Mouse (Mus musculus) ES-CJ7 (cell line): ENCODE results near the gene Tagap.
"Not testable (repeated sequence)": the region's sequence is repeated elsewhere in the genome, so short reads cannot be mapped to it uniquely, and the experiment has no call there.

Experiments used
- DNase-seq: peaks from one replicate; pipeline ENCODE4 v3.0.0; 2011; ENCODE audit warnings: low read depth, low spot score

Tagap gene

DNA sequence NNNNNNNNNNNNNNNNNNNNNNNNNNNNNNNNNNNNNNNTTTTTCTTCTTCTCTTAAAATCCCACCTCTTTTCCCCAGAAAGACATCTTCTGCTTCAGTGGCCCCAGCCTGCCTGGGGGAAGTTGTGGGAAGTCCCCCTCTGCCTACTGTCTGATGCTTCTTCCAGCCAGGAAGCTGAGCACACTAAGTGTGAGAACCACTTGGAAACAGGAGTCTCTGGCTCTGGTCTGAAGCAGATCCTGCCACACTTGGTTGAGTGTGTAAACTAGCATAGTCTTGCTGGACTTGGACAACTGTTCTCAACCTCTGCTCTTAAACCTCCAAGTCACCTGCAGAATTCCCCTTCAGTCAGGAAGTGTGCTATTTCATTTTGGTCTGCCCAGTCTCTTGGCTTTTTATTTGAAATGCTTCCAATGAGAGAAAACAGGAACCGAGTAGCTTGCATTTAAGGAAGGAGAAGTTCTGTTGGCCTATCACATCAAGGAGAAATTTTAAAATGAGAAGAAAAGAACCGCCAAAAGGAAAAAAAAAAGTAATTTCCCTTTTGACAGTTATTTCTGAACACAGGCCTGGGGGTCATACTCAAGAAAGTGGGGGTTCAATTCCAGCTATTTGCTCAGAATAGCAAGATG is 11.1 kb upstream of the Tagap start:
- DNase-seq, result no peak

DNA sequence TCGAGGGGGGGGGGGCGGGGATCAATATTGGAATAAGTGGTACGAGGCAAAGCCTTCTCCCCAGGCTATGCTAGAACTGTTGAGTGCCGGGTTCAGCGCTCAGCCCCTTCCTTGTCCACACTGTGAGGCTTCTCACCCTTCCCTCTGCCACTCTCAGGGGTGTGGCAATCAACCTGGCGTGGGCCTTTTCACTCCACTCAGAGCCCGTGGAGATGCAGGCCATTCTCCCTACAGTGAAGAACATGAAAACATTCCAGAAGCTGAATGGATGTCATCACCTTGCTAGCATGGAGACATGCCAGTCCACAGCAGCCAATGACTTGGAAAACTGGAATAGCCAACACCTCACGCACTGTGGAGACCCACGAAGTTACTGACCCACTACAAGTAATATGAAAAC is 10.0 kb upstream of the Tagap start:
- DNase-seq, result no peak

DNA sequence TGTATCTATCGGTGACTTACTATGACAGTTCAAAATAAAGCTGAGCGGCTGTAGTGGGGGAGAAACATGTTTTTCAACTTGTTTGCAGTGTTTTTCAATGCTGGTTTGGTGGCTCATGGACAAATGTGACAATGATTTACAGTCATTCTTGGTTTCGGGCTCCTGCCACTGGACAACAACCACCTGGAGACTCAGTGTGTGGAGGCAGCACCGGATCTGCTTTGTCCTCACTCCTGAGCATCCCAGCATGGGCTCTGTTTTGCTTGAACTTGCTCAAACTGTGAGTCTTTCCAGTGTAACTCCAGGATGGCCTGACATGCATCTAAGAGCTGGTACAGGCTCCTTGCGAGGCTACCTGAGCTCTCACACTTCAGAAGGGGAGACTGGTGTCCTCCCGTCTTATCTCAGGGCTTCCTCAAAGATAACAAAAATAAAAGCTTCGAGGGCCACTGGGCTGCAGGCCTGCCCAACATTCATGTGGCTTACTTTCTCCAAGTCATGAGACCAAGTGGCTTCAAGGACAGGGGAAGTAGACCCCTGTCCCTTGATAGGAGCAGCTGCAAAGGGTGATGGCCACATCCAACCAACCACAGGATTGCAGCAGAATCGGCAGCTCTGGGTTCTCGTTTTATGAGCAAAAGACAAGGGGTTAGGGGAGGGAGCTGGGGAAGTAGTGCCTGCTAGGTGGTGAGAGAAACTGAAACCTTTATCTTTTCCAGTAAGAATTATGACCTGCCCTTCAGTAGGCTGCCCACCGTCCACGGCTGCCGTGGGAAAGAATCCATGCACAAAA is 8.8 kb upstream of the Tagap start:
- no peak for DNase-seq

DNA sequence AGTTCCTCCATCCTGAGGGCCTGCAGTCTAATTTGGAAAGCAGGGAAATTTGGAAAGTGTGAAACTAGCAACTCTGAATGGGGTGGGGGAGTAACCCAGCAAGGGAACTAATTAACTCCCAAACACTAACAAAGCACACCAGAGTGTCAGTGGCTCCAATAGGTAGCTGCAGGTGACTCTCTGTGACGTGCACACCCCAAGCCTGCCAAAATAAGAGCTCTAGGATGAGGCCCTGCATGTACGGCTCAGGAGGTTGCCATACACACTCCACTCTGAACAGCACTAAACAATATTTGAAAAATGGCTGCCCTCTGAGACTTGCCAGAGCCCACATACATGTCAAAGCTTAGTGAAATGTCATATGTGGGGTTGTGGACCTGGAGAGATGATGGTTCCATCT is 7.4 kb upstream of the Tagap start:
- no peak for DNase-seq

DNA sequence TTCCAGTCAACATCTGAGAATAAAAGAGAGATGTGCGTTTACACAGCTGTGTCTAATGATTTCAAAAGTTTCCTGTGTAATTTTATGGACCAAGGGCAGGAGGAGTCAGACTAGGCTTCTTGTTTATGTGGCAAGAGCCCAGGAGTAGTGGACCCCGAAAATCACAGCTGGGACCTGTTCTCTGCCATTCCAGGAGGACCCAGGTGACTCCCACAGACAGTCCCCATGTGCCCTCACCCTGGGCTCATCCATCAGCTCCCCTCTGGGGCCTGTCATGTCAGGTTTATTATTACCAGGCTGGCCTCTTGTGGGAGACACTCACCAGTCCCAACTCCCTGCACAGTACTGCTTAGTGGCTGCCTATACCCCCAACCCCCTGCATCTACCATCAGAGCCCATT is 6.6 kb upstream of the Tagap start:
- DNase-seq, result no peak

DNA sequence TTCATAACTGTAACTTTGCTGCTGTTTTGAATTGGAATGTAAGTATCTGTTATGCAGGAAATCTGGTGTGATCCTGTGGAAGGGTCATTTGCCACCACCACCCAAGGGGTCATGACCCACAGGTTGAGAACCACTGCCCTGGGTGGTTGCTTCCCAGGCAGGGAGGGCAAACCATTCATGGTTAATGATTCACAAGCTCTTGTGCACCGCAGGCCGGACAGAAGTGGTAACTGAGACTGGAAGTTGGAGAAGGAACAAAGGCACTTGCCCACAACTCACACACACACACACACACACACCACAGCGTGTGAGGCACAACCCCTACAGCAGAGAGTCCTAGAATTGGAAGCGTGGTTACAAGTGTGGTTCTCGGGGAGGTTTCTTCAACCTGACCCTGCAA is 3.2 kb upstream of the Tagap start:
- DNase-seq, result no peak

DNA sequence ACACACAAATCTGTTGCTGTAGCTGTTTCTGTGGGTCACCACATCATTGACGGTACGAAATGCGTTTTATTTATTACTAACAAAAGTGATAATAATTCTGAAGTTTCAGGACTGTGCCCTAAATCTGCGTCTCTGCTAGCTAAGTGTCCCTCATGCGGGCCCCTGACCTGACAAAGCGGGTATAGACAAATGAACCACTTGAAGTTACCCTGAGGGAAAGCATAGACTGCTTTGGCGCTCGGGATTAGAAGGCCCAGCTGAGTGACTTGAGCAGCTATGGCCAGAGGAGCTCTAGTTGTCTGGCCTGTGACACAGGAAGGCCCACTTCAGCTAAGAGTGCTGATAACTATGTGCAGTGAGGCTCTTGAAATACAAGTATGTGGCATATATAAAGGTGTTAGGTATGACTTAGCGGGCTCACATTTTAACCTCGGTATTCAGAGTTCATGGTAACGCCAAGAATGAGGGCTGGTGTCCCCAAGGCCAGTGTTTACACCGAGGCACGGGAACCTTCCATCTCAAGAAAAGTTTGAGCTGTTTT is 1.5 kb upstream of the Tagap start:
- peak; percentile 0 for DNase-seq

DNA sequence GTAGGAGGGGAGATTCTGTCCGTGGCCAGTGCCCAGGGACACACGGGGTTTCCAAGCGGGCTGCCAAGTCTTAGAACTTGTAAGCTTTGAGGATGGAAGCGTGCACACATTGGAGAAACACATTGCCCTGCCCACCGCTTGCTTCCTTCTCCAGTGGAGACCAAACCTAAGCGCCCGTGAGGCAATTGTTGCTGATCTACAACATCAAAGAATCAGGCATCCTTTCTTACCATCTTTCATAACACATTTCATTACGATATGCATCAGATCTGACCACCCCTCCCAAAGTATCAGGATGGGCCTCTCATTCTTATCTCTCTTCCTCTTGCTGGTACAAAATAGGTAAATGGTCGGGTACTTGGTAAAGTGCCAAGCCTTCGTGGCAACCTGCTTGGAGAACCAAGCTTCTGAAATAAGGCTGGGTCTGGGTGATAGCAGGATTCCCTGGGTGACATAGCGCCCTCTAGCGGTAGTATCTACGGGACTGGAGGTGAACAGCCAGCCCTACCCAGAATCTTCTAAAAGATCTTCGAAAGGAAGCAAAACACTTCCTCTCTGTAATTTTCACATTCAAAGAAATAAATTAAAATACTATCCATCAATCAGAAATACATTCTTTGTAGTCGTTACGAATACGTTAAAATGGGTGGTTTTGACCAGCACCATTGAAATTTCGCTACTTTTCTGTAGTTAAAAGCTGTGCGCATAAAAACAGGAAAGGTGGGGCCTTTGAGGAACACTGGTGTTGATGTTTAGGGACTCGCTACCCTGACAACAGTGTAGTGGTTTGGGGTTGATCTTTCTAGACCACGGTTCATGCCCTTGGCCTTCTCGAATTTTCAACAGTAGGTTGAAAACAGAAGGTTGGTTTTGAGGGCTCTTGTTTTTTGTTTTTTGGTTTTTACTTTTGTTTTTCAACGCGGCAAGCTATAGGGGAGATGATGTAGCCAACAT is 2.1 kb downstream of the Tagap start:
- peak; percentile 69 for DNase-seq

DNA sequence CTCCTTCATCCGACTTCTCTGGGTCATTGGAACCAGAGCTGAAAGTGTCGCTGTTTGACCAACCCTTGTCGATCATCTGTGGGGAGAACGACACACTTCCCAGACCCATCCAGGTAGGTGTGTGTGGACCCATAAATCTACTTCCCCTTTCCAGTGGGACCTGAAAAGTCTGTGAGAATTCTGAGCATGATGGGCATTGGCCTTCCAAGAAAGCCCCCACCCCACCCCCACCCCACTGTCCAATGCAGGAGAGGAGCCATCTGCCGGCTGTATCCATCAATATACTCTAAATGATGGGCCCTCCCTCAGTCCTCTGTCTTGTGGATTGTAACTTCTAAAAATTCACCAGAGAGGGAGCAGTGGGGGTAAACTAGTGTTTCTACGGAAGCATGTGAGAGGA is 2.9 kb downstream of the Tagap start:
- DNase-seq, result no peak

DNA sequence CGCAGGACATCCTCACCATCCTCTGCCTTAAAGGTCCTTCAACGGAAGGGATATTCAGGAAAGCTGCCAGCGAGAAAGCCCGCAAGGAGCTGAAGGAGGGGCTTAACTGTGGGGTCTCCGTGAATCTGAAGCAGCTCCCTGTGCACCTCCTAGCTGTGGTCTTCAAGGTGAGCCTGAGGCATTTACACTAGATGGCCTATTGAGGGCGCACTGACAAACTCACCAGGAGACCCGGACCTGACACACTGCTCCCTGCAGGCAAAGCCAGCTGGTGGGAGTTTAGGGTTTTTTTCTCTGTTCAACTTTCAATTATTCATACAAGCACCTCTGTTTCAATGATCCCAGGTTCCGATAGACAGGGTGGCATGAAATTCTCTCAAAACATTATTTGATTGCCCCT is 3.5 kb downstream of the Tagap start:
- peak; percentile 83 for DNase-seq

DNA sequence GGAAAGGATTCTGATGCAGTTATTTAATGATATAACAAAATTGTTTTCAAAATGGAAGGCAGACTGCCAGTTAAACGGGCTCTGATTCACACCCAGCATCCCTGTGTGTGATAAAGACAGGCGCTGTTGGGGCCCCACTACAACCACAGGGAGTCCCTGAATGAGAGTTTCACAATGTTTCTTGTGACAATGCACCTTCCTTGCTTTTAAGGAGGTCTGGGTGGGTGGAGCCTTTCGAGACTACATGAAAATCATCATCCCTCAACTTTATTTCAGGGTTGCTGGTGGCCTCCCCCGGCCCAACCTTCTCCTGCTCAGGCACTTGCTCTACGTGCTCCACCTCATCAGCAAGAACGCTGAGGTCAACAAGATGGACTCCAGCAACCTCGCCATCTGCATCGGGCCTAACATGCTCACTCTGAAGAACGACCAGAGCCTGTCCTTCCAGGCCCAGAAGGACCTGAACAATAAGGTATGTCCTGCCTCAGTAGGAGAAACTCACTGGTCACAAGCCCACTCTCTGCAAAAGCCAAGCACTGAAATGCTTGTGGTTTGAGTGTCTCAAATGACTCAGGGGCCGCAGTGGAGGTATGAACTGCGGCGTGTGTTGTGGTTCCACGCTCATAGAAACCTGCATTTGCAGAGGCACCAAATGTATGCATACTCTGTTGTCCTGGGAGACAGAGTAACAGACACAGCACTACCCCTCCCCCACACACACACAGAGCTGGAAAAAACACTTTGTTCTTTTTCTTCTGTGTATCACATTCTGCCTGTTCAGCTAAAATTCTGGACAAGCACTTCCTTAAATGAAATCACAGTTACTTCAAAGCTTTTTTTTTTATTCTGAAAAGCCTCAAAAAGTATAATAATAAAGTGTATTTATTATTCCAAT is 5.5 kb downstream of the Tagap start:
- no peak for DNase-seq

DNA sequence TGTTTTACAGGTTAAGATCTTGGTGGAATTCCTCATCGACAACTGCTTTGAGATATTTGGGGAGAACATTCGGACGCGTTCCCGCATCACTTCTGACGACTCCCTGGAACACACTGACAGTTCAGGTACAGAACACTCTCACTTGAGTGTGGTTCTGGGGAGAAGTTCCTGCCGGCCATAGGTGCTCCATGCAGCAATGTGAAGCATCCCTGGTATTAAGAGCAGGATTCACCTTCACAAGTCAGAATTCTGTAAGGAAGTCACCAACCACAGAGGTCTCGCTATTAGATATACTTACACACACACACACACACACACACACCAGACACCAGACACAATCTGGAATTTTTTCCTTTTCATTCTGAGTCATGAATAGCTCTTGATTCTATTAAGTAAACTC is 6.3 kb downstream of the Tagap start:
- not testable (repeated sequence) for DNase-seq

DNA sequence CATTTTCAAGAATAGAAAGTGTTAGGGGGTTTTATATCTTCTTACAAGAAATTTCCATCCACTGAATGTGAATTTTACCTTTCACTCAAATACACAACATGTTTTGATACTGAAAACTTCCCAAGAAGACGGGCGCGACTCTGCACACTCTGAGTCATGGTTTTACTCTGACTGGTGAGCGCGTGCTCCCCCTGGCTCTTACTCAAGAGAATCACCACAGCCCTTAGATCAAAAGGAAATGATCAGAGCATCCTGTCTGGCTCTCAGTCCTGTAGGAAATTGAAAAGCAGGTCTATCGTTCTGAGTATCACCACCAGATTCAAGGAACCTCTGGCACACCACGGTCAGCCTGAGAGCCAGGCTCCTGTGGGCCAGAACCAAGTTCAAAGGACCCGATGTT is 13.8 kb downstream of the Tagap start:
- DNase-seq, result peak; percentile 35

DNA sequence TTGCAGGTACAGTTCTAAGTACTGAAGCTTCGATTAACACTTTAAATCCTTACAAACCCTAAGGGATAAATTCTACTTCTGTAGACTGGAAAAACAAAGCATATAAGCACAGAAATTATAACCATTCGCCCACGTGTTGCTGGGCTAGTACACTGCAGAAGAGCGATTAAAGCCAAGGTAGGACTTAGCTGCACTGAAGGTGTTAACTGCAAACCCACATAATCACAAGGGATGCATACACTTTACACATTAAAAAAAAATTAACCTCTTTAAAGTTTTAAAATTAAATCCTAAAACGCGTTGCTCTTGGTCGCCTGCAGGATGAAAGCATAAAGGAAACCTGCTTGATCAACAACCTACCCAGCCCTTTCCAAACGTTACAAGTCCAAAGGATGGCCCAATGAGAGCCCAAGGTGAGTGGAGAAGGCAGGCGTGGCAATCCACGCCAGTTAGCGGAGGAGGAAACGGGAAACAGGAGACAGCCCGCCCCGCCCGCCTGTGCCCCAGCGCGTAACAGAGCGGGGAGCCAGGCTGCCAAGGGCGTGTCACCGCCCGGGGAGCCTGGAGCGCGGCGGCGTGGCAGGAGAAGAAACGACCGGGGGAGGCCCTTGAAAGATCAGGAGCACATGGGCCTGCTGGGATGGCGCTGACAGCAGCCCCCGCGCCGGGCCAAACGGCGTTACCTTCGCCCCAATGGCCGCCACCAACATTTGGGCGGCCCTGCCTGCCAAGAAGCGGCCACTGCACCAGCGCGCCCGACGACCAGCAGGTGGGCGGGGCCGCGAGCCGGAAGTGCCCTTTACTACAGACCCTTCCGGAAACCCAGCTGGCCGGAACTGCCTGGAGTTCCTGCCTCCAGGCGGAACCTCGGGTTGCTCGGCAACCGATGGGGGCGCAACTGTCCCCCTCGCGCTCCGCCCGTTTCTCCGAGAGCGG is 19.6 kb downstream of the Tagap start, which contains the start of gene Rsph3a:
Gene Rsph3a (plus strand): TSS at position 498 of the 936 bp plus-strand sequence.
- DNase-seq, result peak; percentile 69

DNA sequence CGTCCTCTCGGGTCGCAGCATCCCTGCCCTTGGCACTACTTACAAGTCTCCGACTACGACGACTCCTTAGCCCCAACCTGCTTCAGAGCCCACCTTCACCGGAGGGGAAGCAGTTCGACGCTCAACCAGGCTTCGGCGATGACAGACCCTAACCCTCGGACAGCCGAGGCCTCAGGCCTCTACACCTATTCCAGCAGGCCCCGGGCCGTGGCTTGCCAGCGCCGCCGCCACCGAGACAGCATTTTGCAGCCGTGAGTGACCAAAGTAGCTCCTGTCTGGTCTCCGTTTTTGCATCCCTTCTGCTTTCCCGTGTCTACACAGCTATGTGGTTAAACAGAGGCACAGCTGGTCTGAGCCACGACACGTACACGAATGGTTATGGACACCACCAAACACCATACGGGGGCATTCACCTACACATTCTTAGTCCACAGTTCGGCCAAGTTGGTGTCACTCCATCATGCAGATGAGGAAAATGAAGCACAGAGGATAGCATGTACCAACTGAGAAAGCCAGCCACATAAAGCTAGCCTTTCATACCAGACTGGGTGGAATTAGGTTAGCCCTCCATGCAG is 20.3 kb downstream of the Tagap start:
- DNase-seq, result not testable (repeated sequence)

DNA sequence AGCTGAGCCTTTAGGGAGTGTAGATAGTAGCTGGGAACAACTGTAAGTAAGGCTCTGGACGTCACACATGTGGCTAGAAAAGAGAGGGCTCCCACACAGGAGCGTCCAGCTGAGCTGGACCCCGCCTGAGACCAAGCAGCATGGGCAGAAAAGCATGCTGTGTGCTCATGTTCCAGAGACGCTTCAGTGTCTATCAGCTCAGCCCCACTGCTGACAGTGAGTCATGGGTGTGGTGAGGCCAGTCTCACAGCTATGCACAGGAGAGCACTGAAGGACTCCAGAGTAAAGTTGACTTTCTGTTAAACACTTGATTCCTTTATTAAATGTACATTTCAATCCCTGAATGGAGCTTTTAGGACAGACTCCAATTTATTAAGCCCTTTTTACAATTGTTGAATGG is 25.5 kb downstream of the Tagap start:
- DNase-seq, result not testable (repeated sequence)

DNA sequence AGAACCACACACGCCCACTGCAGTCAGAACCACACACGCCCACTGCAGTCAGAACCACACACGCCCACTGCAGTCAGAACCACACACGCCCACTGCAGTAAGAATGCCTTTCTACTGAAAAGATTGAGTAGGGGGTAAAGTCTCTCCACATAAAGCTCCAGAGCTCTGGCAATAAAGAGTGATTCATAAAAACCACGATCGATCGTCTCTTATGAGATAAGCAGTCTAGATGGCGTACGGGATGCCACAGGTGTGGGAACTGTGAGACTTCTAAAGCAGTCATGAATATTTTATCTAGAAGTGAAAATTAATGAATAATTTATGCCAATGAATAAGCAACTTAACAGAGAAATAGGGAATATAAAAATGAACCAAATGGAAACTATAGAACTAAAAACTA is 31.4 kb downstream of the Tagap start:
- not testable (repeated sequence) for DNase-seq

DNA sequence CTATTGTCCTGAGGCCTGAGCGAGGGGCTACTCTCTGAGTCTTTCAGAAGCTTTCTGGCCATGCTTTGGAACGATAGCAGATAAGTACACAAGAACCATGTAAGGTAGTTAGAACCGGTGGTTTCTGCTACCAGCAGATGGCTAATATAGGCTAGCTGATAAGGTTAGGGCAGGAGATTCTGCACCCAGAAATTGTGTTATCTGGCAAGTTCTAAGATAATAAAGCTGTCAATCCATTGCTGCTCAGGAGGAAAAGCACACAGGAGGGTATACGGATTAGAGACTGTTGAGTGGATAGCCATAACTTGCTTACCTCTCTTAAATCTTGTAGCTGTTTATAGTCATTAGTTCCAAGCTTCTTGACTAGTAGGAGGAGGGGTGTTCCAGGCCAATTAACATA is 37.5 kb downstream of the Tagap start:
- DNase-seq, result not testable (repeated sequence)

DNA sequence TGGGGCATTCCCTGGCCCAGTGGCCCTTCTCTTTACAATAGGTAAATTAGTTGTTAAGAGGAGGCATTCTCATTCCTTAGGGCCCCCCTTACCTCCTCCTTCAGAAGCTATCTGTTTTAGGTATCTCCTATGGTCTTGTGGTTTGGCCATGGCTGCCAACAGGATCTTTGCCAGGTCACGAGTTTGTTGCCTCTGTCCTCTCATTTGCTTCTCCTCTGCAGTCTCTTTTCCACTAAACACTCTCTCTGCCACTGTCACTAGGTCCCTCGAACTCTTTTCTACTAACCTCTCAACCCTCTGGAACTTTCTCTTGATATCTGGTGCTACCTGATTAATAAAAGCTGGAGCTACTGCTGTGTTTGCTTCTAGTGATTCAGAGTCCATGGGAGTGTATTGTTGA is 38.6 kb downstream of the Tagap start:
- not testable (repeated sequence) for DNase-seq
